Mouse (Mus musculus): Measurements from ENCODE around the gene Hlcs.

DNA sequence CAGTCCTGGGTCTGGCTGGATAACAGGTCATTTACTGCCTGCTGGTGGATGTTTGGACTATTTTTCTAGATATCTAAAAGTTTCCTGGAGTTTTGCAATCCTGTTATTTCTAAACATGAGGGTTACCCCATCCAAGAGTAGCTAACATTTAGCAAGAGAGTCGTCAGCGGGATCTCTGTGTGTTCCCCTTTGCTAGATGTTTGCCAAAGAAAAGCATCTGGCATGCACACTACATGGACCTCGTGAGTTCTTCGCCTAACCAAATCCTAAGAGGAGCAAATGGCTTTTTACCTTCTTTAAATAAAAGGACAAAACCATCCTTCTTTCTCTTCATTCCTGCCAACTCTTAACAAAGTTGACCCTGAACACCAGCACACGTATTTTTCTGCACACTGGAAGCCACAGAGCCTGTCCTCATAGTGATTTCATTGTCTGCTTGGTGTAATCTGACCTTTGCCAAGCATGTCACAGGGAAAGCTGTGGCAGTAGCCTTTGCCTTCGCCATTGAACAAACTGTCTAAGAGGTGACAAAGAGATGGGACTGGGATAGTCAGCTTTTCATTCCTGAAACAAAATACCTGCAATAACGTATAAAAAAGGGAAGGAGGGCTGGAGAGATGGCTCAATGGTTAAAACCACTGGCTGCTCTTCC is 33.8 kb upstream of the Hlcs start:
- TF ChIP-seq POLR2A (IDR thresholded peaks at IDR 0.05; ENCODE audit: insufficient read depth, low read depth, low read length) (no peak), CTCF (IDR thresholded peaks at IDR 0.05) (no peak), EP300 (IDR thresholded peaks at IDR 0.05; ENCODE audit: insufficient read depth, low read depth, low read length) (no peak)

Measured in heart, adult 2 months (tissue).